Mouse (Mus musculus) left cerebral cortex, postnatal 4 days (tissue): ENCODE data around the gene 4933403O08Rik. TPM values are rescaled to one million over a fixed set of nuclear protein-coding genes. Genes with fewer than 3 reads are reported as not detected.

Experiments used
- DNase-seq: peaks from one replicate; pipeline ENCODE4 v3.0.0-alpha.2; 2022
- intact Hi-C: fragments of 180-260 bp; cut with DNase I; formaldehyde crosslinking; loops from one replicate; pipeline ENCODE4 v1.15.1; 2025
- total RNA-seq, 2 experiments: library from RNA; stranded (reverse); gene quantifications; 2 replicates each; pipeline ENCODE4 v1.2.3; 2021

Gene 4933403O08Rik
- under 1 TPM in 1 of 2 experiments, not detected in 1; 0.40 TPM for total RNA-seq

DNA sequence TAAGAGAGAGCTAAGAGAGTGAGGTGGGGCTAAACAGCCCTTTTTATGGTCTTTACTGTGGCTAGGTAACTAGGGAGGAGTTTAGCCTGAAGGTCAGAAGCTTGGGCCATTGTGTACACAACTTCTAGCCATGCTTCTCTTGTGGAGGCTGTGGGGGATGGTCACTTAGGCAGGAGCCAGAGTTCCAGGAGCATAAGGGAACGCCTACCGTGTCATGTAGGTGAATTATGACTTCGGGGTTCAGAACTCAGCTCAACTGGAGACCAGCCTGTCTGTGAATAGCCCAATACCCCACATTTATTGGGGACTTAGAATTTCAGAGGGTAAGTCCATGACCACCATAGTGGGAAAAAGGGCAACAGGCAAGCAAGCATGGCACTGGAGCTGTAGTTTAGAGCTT lies at the start of gene 4933403O08Rik:
Gene 4933403O08Rik, plus strand, starts transcription at position 301 of the 400 bp plus-strand sequence.
- intact Hi-C loops: no loop called here
- no peak for DNase-seq

- intact Hi-C loops: no loop called here
- DNase-seq: no peak
Measured at GRCm38 (mm10) chrX:112242916-112243315, 4.1 kb downstream of the 4933403O08Rik start.

DNA sequence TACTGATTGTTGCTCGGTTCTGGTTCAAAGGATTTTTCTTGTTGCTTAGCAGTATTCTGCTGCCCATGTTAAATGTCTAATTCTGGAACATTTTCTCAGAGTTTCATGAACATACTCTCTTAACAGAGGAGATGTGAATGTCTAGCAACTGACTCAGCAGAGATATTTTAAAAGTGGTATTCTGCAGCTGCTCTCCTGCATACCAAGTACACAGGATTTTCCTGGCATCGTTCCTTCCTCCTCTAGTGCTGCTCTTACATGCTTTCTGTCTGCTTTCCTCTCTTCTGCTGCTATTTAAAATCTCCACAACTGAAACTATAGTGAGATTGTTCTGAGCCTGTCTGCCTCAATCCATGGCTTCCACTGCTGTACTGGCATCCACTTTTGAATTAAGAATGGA lies 16.7 kb downstream of the 4933403O08Rik start:
- intact Hi-C loops: no loop called here
- DNase-seq: no peak

- DNase-seq: no peak
- intact Hi-C loops: no loop called here
Measured at GRCm38 (mm10) chrX:112273550-112273949, 34.7 kb downstream of the 4933403O08Rik start.

Other genes starting within 250 kb of the 4933403O08Rik start
- gene Tex16, start 228.0 kb upstream of the 4933403O08Rik start, total RNA-seq: not detected
- gene Apool, start 72.3 kb downstream of the 4933403O08Rik start, total RNA-seq: 1 to 10 TPM; 4.6 to 6.3 TPM
- not detected for gene Satl1, start 167.7 kb downstream of the 4933403O08Rik start, total RNA-seq